Mouse (Mus musculus) liver, embryonic 11.5 days (tissue): ENCODE results near the gene Mansc4. TPM values are rescaled to one million over a fixed set of nuclear protein-coding genes. Genes with fewer than 3 reads are reported as not detected.

ENCODE experiments used
- ATAC-seq: fragments of 200-750 bp; cut with Nextera tagmentation; replicated peaks from 2 replicates; pipeline ENCODE4 v1.8.0; 2017; ENCODE audit warnings: moderate number of reproducible peaks, mild to moderate bottlenecking, moderate TSS enrichment, moderate library complexity; ENCODE audit not compliant: low FRiP score
- DNase-seq: peaks from one replicate; pipeline ENCODE4 v3.0.0-alpha.2; 2017; ENCODE audit warnings: low spot score
- H3K27ac ChIP-seq: fragments of 300-500 bp; sonication (generic); 2 replicates; pipeline ENCODE4 v1.5.1; 2014; ENCODE audit warnings: mild to moderate bottlenecking, low read depth, low read length, control low read depth
- H3K27me3 ChIP-seq: fragments of 300-500 bp; sonication (generic); replicated peaks from 2 replicates; pipeline ENCODE4 v1.6.1; 2014; ENCODE audit warnings: low read length, mixed read lengths; ENCODE audit not compliant: control insufficient read depth, insufficient read depth
- H3K36me3 ChIP-seq: fragments of 300-500 bp; sonication (generic); 2 replicates; pipeline ENCODE4 v1.6.1; 2014; ENCODE audit warnings: mild to moderate bottlenecking, low read length, moderate library complexity, mixed read lengths; ENCODE audit not compliant: control insufficient read depth, insufficient read depth
- H3K4me1 ChIP-seq: fragments of 300-500 bp; sonication (generic); replicated peaks from 2 replicates; pipeline ENCODE4 v1.6.1; 2014; ENCODE audit warnings: low read length, mixed read lengths; ENCODE audit not compliant: control insufficient read depth, insufficient read depth
- H3K4me2 ChIP-seq: fragments of 300-500 bp; sonication (generic); 2 replicates; pipeline ENCODE4 v1.6.1; 2014; ENCODE audit warnings: mild to moderate bottlenecking, control low read depth, moderate library complexity
- H3K4me3 ChIP-seq: fragments of 300-500 bp; sonication (generic); 2 replicates; pipeline ENCODE4 v1.5.1; 2014; ENCODE audit warnings: low read depth, low read length, control low read depth
- H3K9ac ChIP-seq: fragments of 300-500 bp; sonication (generic); 2 replicates; pipeline ENCODE4 v1.6.1; 2014; ENCODE audit warnings: low read depth, low read length, control low read depth
- H3K9me3 ChIP-seq: fragments of 300-500 bp; sonication (generic); 2 replicates; pipeline ENCODE4 v1.6.1; 2016; ENCODE audit warnings: low read length, inconsistent platforms, mixed read lengths; ENCODE audit not compliant: control insufficient read depth
- WGBS: fragments of 180-500 bp; shearing (Covaris S2); extraction: QIAGEN DNeasy Blood & Tissue Kit; methylation state at CpG from one replicate; pipeline ENCODE4 v1.1.7; 2014; 5-methylcytosine and 5-hydroxymethylcytosine counted together
- polyA plus RNA-seq: library from polyadenylated mRNA; unstranded; fragments of >200 nt; fragmentation: Nextera tagmentation; extraction: Ambion mirVana; gene quantifications from 2 replicates; pipeline ENCODE4 v1.2.1, GENCODE M21; 2014

The Mansc4 gene
- polyA plus RNA-seq, 1 experiment from 2014 or later = 0.40 TPM

GRCm38 (mm10) chr6:147062694-147063093, 24.1 kb downstream of the Mansc4 start:
- peaks cover 8% of the 10 kb centered on the region; the same call in 1 of the 2 replicates for H3K36me3 ChIP-seq

GRCm38 (mm10) chr6:147062034-147062433, 24.8 kb downstream of the Mansc4 start:
- ATAC-seq (no peak), DNase-seq (no peak)
- H3K9ac ChIP-seq = no peak overlapping the region
- peaks cover 8% of the 10 kb centered on the region; the same call in 1 of the 2 replicates for H3K36me3 ChIP-seq
- 88% methylated on average over 7 of the region's 7 CpGs for whole genome bisulfite sequencing
- no peaks in the 10 kb centered on the region for H3K9me3 ChIP-seq
- no peak overlapping the region for H3K27ac ChIP-seq
- H3K4me3 ChIP-seq = no peak overlapping the region
- H3K4me1 ChIP-seq = no peaks in the 10 kb centered on the region
- H3K4me2 ChIP-seq = no peak overlapping the region
- no peaks in the 10 kb centered on the region for H3K27me3 ChIP-seq

More at GRCm38 (mm10) chr6:147062694-147063093, 24.1 kb downstream of the Mansc4 start:
- Histone ChIP-seq H3K27ac (no peak overlapping the region), H3K4me1 (no peaks in the 10 kb centered on the region), H3K4me2 (no peak overlapping the region), H3K9ac (no peak overlapping the region), H3K4me3 (no peak overlapping the region), H3K9me3 (no peaks in the 10 kb centered on the region), H3K27me3 (no peaks in the 10 kb centered on the region)
- DNase-seq (no peak), ATAC-seq (no peak)
- 92% methylated on average over 7 of the region's 7 CpGs for WGBS

GRCm38 (mm10) chr6:147061630-147062029, 25.2 kb downstream of the Mansc4 start:
- H3K4me3 ChIP-seq = no peak overlapping the region
- no peaks in the 10 kb centered on the region for H3K27me3 ChIP-seq
- peak; percentile 26 for DNase-seq
- no peak for ATAC-seq
- H3K4me1 ChIP-seq = no peaks in the 10 kb centered on the region
- H3K4me2 ChIP-seq = no peak overlapping the region
- peaks cover 8% of the 10 kb centered on the region; the same call in 1 of the 2 replicates for H3K36me3 ChIP-seq
- WGBS = 90% methylated on average over 9 of the region's 9 CpGs
- no peak overlapping the region for H3K9ac ChIP-seq
- H3K27ac ChIP-seq = no peak overlapping the region
- no peaks in the 10 kb centered on the region for H3K9me3 ChIP-seq

- Histone ChIP-seq H3K36me3 (peaks cover 8% of the 10 kb centered on the region; the same call in 1 of the 2 replicates), H3K27me3 (no peaks in the 10 kb centered on the region), H3K27ac (no peak overlapping the region), H3K4me3 (no peak overlapping the region), H3K9me3 (no peaks in the 10 kb centered on the region), H3K4me2 (no peak overlapping the region), H3K4me1 (no peaks in the 10 kb centered on the region), H3K9ac (no peak overlapping the region)
- ATAC-seq (no peak), DNase-seq (peak; percentile 22)
- WGBS = 80% methylated on average over 7 of the region's 7 CpGs
Measured at GRCm38 (mm10) chr6:147059326-147059725, 27.5 kb downstream of the Mansc4 start.

- Histone ChIP-seq H3K4me1 (no peaks in the 10 kb centered on the region), H3K27me3 (no peaks in the 10 kb centered on the region), H3K4me3 (no peak overlapping the region), H3K4me2 (no peak overlapping the region), H3K27ac (no peak overlapping the region), H3K9ac (no peak overlapping the region), H3K36me3 (peaks cover 6% of the 10 kb centered on the region; the same call in 1 of the 2 replicates), H3K9me3 (no peaks in the 10 kb centered on the region)
- ATAC-seq (no peak), DNase-seq (peak; percentile 20)
- WGBS = 81% methylated on average over 10 of the region's 10 CpGs
Measured at GRCm38 (mm10) chr6:147055374-147055977, 31.4 kb downstream of the Mansc4 start.

GRCm38 (mm10) chr6:147053785-147054646, 32.8 kb downstream of the Mansc4 start:
- Histone ChIP-seq H3K9me3 (no peaks in the 10 kb centered on the region), H3K4me2 (no peak overlapping the region), H3K4me1 (no peaks in the 10 kb centered on the region), H3K4me3 (no peak overlapping the region), H3K27me3 (no peaks in the 10 kb centered on the region), H3K27ac (no peak overlapping the region), H3K9ac (no peak overlapping the region), H3K36me3 (peaks cover 15% of the 10 kb centered on the region; the same call in 1 of the 2 replicates)
- ATAC-seq (no peak), DNase-seq (peak; percentile 10)
- WGBS = 91% methylated on average over 19 of the region's 19 CpGs

GRCm38 (mm10) chr6:147052440-147052839, 34.4 kb downstream of the Mansc4 start:
- WGBS = 91% methylated on average over 9 of the region's 9 CpGs
- H3K9me3 ChIP-seq = no peaks in the 10 kb centered on the region
- H3K4me1 ChIP-seq = no peaks in the 10 kb centered on the region
- H3K9ac ChIP-seq = no peak overlapping the region
- H3K27me3 ChIP-seq = no peaks in the 10 kb centered on the region
- no peak overlapping the region for H3K4me3 ChIP-seq
- H3K4me2 ChIP-seq = no peak overlapping the region
- no peak overlapping the region for H3K27ac ChIP-seq
- DNase-seq (peak; percentile 16), ATAC-seq (no peak)
- H3K36me3 ChIP-seq = peaks cover 16% of the 10 kb centered on the region; the same call in 1 of the 2 replicates

- Histone ChIP-seq H3K9ac (no peak overlapping the region), H3K4me1 (no peaks in the 10 kb centered on the region), H3K4me3 (no peak overlapping the region), H3K9me3 (no peaks in the 10 kb centered on the region), H3K36me3 (peaks cover 16% of the 10 kb centered on the region; the same call in 1 of the 2 replicates), H3K27me3 (no peaks in the 10 kb centered on the region), H3K27ac (no peak overlapping the region), H3K4me2 (no peak overlapping the region)
- no peak for DNase-seq
- no peak for ATAC-seq
- WGBS = 89% methylated on average over 8 of the region's 8 CpGs
Measured at GRCm38 (mm10) chr6:147051666-147052065, 35.2 kb downstream of the Mansc4 start.
